In genomic region chr8:78315576-78315975, GRCm38 (mm10) we compare ENCODE assay signal across 30 mouse cellular contexts.
"Had no signal": no experiment of that assay in that cellular context is flagged by ENCODE, and none has a peak within 500 bp of the region (broad histone marks: within the 10 kb centered on the region; RNA-seq: fewer than 3 reads in every experiment).

No protein-coding gene starts in this region.

- H3K4me2 ChIP-seq: limb, embryonic 12.5 days; limb, embryonic 13.5 days; limb, embryonic 15.5 days; liver, embryonic 11.5 days; liver, embryonic 12.5 days; liver, embryonic 13.5 days; liver, embryonic 15.5 days; lung, embryonic 14.5 days; lung, embryonic 15.5 days; midbrain, embryonic 12.5 days; midbrain, embryonic 13.5 days; midbrain, embryonic 15.5 days had no signal

- H3K27me3 ChIP-seq: limb, embryonic 12.5 days; limb, embryonic 13.5 days; limb, embryonic 15.5 days; liver, embryonic 12.5 days; liver, embryonic 13.5 days; liver, embryonic 15.5 days; lung, embryonic 15.5 days; megakaryocyte, embryonic 14.5 days; midbrain, embryonic 12.5 days; midbrain, embryonic 13.5 days; midbrain, embryonic 15.5 days had no signal

- H3K9ac ChIP-seq: limb, embryonic 12.5 days; limb, embryonic 13.5 days; limb, embryonic 15.5 days; liver, embryonic 12.5 days; liver, embryonic 13.5 days; liver, embryonic 14.5 days; liver, embryonic 15.5 days; liver, postnatal 0 days; lung, embryonic 14.5 days; lung, embryonic 15.5 days; midbrain, embryonic 12.5 days; midbrain, embryonic 13.5 days; midbrain, embryonic 15.5 days had no signal

- H3K9me3 ChIP-seq: limb, embryonic 10.5 days; limb, embryonic 12.5 days; limb, embryonic 15.5 days; liver, embryonic 12.5 days; liver, embryonic 13.5 days; liver, embryonic 15.5 days; lung, embryonic 15.5 days; midbrain, embryonic 10.5 days; midbrain, embryonic 12.5 days; midbrain, embryonic 13.5 days had no signal

- DNase-seq: left cerebral cortex, postnatal 4 days; liver; liver, embryonic 13.5 days; liver, postnatal 0 days; lung, adult 18-20 months; lung, adult 2 months; lung, embryonic 14.5 days; lung, postnatal 10 days; lung, postnatal 14 days; lung, postnatal 36 days; lung, postnatal 4 days had no signal

- H3K36me3 ChIP-seq: limb, embryonic 10.5 days; limb, embryonic 12.5 days; limb, embryonic 13.5 days; limb, embryonic 15.5 days; liver, embryonic 12.5 days; liver, embryonic 13.5 days; liver, embryonic 15.5 days; lung, embryonic 15.5 days; midbrain, embryonic 10.5 days; midbrain, embryonic 12.5 days; midbrain, embryonic 13.5 days; midbrain, embryonic 15.5 days had no signal

- H3K27ac ChIP-seq: left cerebral cortex, adult 2 months; limb, embryonic 10.5 days; limb, embryonic 12.5 days; limb, embryonic 13.5 days; limb, embryonic 15.5 days; liver, embryonic 12.5 days; liver, embryonic 13.5 days; liver, embryonic 14.5 days; liver, embryonic 15.5 days; lung, embryonic 15.5 days; macrophage; midbrain, embryonic 10.5 days; midbrain, embryonic 12.5 days; midbrain, embryonic 13.5 days; midbrain, embryonic 15.5 days had no signal

- ATAC-seq: liver, embryonic 12.5 days; liver, postnatal 0 days; lung, postnatal 0 days; midbrain, embryonic 13.5 days; midbrain, embryonic 15.5 days; midbrain, embryonic 16.5 days had no signal

- H3K4me1 ChIP-seq: limb, embryonic 10.5 days; limb, embryonic 12.5 days; limb, embryonic 13.5 days; limb, embryonic 15.5 days; liver, embryonic 12.5 days; liver, embryonic 13.5 days; liver, embryonic 15.5 days; lung, embryonic 15.5 days; megakaryocyte, embryonic 14.5 days; midbrain, embryonic 13.5 days; midbrain, embryonic 15.5 days had no signal

- H3K4me3 ChIP-seq: left cerebral cortex, adult 2 months; limb, embryonic 10.5 days; limb, embryonic 12.5 days; limb, embryonic 13.5 days; limb, embryonic 15.5 days; liver, embryonic 12.5 days; liver, embryonic 13.5 days; liver, embryonic 15.5 days; lung, embryonic 15.5 days; megakaryocyte, embryonic 14.5 days; midbrain, embryonic 10.5 days; midbrain, embryonic 12.5 days; midbrain, embryonic 13.5 days; midbrain, embryonic 15.5 days; myocyte had no signal
